Mouse (Mus musculus): Measurements from ENCODE around the gene Cdca4.

Cdca4 gene

GRCm38 (mm10) chr12:112829244-112829864 is at the start of gene Cdca4:
Gene Cdca4, minus strand, starts transcription at chr12:112829423.
- DNase-seq (ENCODE audit: low spot score in 2 of 2), result peak; percentile 97 to 99

- peak; percentile 31 to 36 for DNase-seq (ENCODE audit: low spot score in 2 of 2)
Measured at GRCm38 (mm10) chr12:112877607-112878020, 48.4 kb upstream of the Cdca4 start.

- no peak for DNase-seq (ENCODE audit: low spot score in 2 of 2)
Measured at GRCm38 (mm10) chr12:112877073-112877576, 47.9 kb upstream of the Cdca4 start.

- DNase-seq (ENCODE audit: low spot score in 2 of 2), result peak in 1 of 2 experiments; percentile 44
Measured at GRCm38 (mm10) chr12:112876332-112877072, 47.3 kb upstream of the Cdca4 start.

GRCm38 (mm10) chr12:112875225-112876013 is 46.2 kb upstream of the Cdca4 start:
- peak; percentile 77 to 94 for DNase-seq (ENCODE audit: low spot score in 2 of 2)

GRCm38 (mm10) chr12:112874199-112874598 is 45.0 kb upstream of the Cdca4 start:
- no peak for DNase-seq (ENCODE audit: low spot score in 2 of 2)

- DNase-seq (ENCODE audit: low spot score in 2 of 2), result peak; percentile 67 to 80
Measured at GRCm38 (mm10) chr12:112873452-112874190, 44.4 kb upstream of the Cdca4 start.

- DNase-seq (ENCODE audit: low spot score in 2 of 2), result no peak
Measured at GRCm38 (mm10) chr12:112872991-112873390, 43.8 kb upstream of the Cdca4 start.

GRCm38 (mm10) chr12:112871272-112871671 is 42.0 kb upstream of the Cdca4 start:
- no peak for DNase-seq (ENCODE audit: low spot score in 2 of 2)

- peak; percentile 59 to 61 for DNase-seq (ENCODE audit: low spot score in 2 of 2)
Measured at GRCm38 (mm10) chr12:112870775-112871174, 41.6 kb upstream of the Cdca4 start.

- peak; percentile 52 to 61 for DNase-seq (ENCODE audit: low spot score in 2 of 2)
Measured at GRCm38 (mm10) chr12:112869783-112870204, 40.6 kb upstream of the Cdca4 start.

GRCm38 (mm10) chr12:112868178-112869087 is 39.2 kb upstream of the Cdca4 start, which contains the start of gene Gpr132:
Gene Gpr132, minus strand, starts transcription at chr12:112868228.
- peak; percentile 62 to 63 for DNase-seq (ENCODE audit: low spot score in 2 of 2)

GRCm38 (mm10) chr12:112867106-112867674 is 38.0 kb upstream of the Cdca4 start:
- DNase-seq (ENCODE audit: low spot score in 2 of 2), result no peak

- no peak for DNase-seq (ENCODE audit: low spot score in 2 of 2)
Measured at GRCm38 (mm10) chr12:112866467-112867080, 37.4 kb upstream of the Cdca4 start.

GRCm38 (mm10) chr12:112864804-112865203 is 35.6 kb upstream of the Cdca4 start:
- no peak for DNase-seq (ENCODE audit: low spot score in 2 of 2)

GRCm38 (mm10) chr12:112861911-112862321 is 32.7 kb upstream of the Cdca4 start:
- DNase-seq (ENCODE audit: low spot score in 2 of 2), result no peak

- DNase-seq (ENCODE audit: low spot score in 2 of 2), result peak; percentile 74 to 77
Measured at GRCm38 (mm10) chr12:112860765-112861164, 31.5 kb upstream of the Cdca4 start.

GRCm38 (mm10) chr12:112859930-112860329 is 30.7 kb upstream of the Cdca4 start:
- DNase-seq (ENCODE audit: low spot score in 2 of 2), result peak; percentile 85 to 86

- peak in 1 of 2 experiments; percentile 41 for DNase-seq (ENCODE audit: low spot score in 2 of 2)
Measured at GRCm38 (mm10) chr12:112858581-112859336, 29.5 kb upstream of the Cdca4 start.
